17 mouse cellular contexts compared by ENCODE assay signal in the genomic region with DNA sequence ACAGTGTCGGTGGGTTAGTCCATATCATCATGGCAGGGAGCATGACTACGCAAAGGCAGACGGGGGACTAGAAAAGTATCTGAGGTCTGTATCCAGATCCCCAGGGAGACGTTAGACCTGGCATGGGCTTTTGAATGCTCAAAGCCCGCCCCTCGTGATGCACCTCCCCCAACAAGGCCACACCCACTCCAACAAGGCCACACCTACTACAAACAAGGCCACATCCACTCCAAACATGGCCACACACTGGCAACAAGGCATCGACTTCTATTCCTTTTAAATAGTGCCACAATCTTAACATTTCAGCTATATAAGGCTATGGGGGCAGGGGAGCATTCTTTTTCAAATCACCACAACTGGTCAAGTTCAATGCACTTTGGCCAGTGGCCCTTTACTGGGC. TPM values are rescaled to one million over a fixed set of nuclear protein-coding genes. Genes with fewer than 3 reads are reported as not detected.
A peak's percentile ranks its signal among the peaks of the same experiment; 100 is the strongest.
DNase-seq lines count a peak whose midpoint lies in the region; ATAC-seq and TF ChIP-seq lines count a peak whose summit lies in the region.
"Had no signal": no experiment of that assay in that cellular context is flagged by ENCODE, and none has a peak within 500 bp of the region (broad histone marks: within the 10 kb centered on the region; RNA-seq: fewer than 3 reads in every experiment).

No protein-coding gene starts in this region.

- no peak overlapping the region for H3K4me3 ChIP-seq in liver, adult 2 months (ENCODE audit: insufficient read depth, low read depth, low read length)
- H3K4me3 ChIP-seq in liver, postnatal 0 days (ENCODE audit: low read depth, low read length), result no peak overlapping the region
- H3K4me3 ChIP-seq in embryonic facial prominence, embryonic 11.5 days (ENCODE audit: low read depth, low read length), result no peak overlapping the region
- H3K4me3 ChIP-seq in midbrain, postnatal 0 days (ENCODE audit: low read depth, low read length), result no peak overlapping the region
- H3K4me3 ChIP-seq: heart, embryonic 12.5 days had no signal

- WGBS in liver, adult 2 months, result 49% methylated on average over 7 of the region's 7 CpGs
- WGBS in liver, postnatal 0 days (ENCODE audit: insufficient replicate concordance), result 56% methylated on average over 7 of the region's 7 CpGs
- 57% methylated on average over 7 of the region's 7 CpGs for WGBS in embryonic facial prominence, embryonic 11.5 days
- WGBS in midbrain, postnatal 0 days, result 58% methylated on average over 7 of the region's 7 CpGs

- no peaks in the 10 kb centered on the region for H3K27me3 ChIP-seq in liver, adult 2 months (ENCODE audit: control insufficient read depth, insufficient read depth, low read length)
- no peaks in the 10 kb centered on the region for H3K27me3 ChIP-seq in liver, postnatal 0 days (ENCODE audit: insufficient read depth, low read length)
- H3K27me3 ChIP-seq in embryonic facial prominence, embryonic 11.5 days (ENCODE audit: control insufficient read depth, insufficient read depth, low read length), result no peaks in the 10 kb centered on the region
- H3K27me3 ChIP-seq in midbrain, postnatal 0 days (ENCODE audit: insufficient read depth, low read length), result no peaks in the 10 kb centered on the region
- H3K27me3 ChIP-seq: heart, embryonic 12.5 days had no signal

- H3K4me1 ChIP-seq in liver, adult 2 months (ENCODE audit: control insufficient read depth, insufficient read depth, low read length), result peaks cover 5% of the 10 kb centered on the region; the same call in 1 of the 2 replicates
- peaks cover 12% of the 10 kb centered on the region; the same call in 1 of the 2 replicates for H3K4me1 ChIP-seq in liver, postnatal 0 days (ENCODE audit: insufficient read depth)
- H3K4me1 ChIP-seq in embryonic facial prominence, embryonic 11.5 days (ENCODE audit: control insufficient read depth, insufficient read depth, low read length), result no peaks in the 10 kb centered on the region; the same call in 1 of the 2 replicates
- no peaks in the 10 kb centered on the region for H3K4me1 ChIP-seq in midbrain, postnatal 0 days (ENCODE audit: insufficient read depth, low read length)

- peak; percentile 54 for DNase-seq in liver, adult 2 months (ENCODE audit: extremely low read depth, low read depth, low spot score)
- no peak for DNase-seq in liver, postnatal 0 days
- peak; percentile 40 for DNase-seq in MN1 (ENCODE audit: low spot score)
- peak; percentile 12 for DNase-seq in embryonic facial prominence, embryonic 11.5 days (ENCODE audit: low spot score)
- no peak for DNase-seq in left cerebral cortex, adult 8-10 months (ENCODE audit: low spot score in 2 of 2)
- DNase-seq in midbrain, postnatal 0 days (ENCODE audit: low spot score), result no peak
- DNase-seq: adrenal gland, postnatal 10 days; cerebellum, postnatal 14 days; heart, postnatal 36 days; kidney, postnatal 14 days; layer of hippocampus, adult 9-11 months; right cerebral cortex, postnatal 14 days; thymus, postnatal 4 days had no signal

- no peak overlapping the region for H3K9ac ChIP-seq in liver, adult 2 months (ENCODE audit: low read depth, low read length)
- H3K9ac ChIP-seq in liver, postnatal 0 days (replicated peaks), result no peak overlapping the region
- no peak overlapping the region for H3K9ac ChIP-seq in embryonic facial prominence, embryonic 11.5 days (replicated peaks; ENCODE audit: low read length)
- H3K9ac ChIP-seq in midbrain, postnatal 0 days (replicated peaks; ENCODE audit: low read length, poor library complexity, severe bottlenecking), result no peak overlapping the region
- H3K9ac ChIP-seq: heart, embryonic 12.5 days; liver, embryonic 14.5 days had no signal

- H3K79me2 ChIP-seq in liver, adult 2 months (ENCODE audit: control insufficient read depth, insufficient read depth, low read length), result no peaks in the 10 kb centered on the region

- no peak for TF ChIP-seq EP300 in liver, postnatal 0 days (IDR thresholded peaks at IDR 0.05; ENCODE audit: low read depth)

- H3K27ac ChIP-seq in liver, adult 2 months (replicated peaks; ENCODE audit: insufficient read depth, low read depth, low read length), result no peak overlapping the region
- no peak overlapping the region for H3K27ac ChIP-seq in liver, postnatal 0 days (ENCODE audit: low read depth)
- H3K27ac ChIP-seq in embryonic facial prominence, embryonic 11.5 days (replicated peaks; ENCODE audit: low read depth, low read length), result no peak overlapping the region
- H3K27ac ChIP-seq in midbrain, postnatal 0 days (ENCODE audit: low read depth, low read length), result no peak overlapping the region
- H3K27ac ChIP-seq: liver, embryonic 14.5 days had no signal

- no peak for TF ChIP-seq POLR2A in liver, adult 2 months (IDR thresholded peaks at IDR 0.05; ENCODE audit: extremely low read depth, insufficient read depth, low read length)

- H3K36me3 ChIP-seq in liver, adult 2 months (ENCODE audit: control insufficient read depth, insufficient read depth, low read length), result no peaks in the 10 kb centered on the region
- no peaks in the 10 kb centered on the region for H3K36me3 ChIP-seq in liver, postnatal 0 days (replicated peaks; ENCODE audit: insufficient read depth, low read length)
- no peaks in the 10 kb centered on the region for H3K36me3 ChIP-seq in embryonic facial prominence, embryonic 11.5 days (replicated peaks; ENCODE audit: control insufficient read depth, insufficient read depth, low read depth, low read length)
- no peaks in the 10 kb centered on the region for H3K36me3 ChIP-seq in midbrain, postnatal 0 days (ENCODE audit: insufficient read depth, low read length)

- no peak overlapping the region for H3K4me2 ChIP-seq in liver, postnatal 0 days (ENCODE audit: low read depth, low read length)
- no peak overlapping the region for H3K4me2 ChIP-seq in embryonic facial prominence, embryonic 11.5 days (ENCODE audit: low read depth, low read length)
- H3K4me2 ChIP-seq in midbrain, postnatal 0 days (ENCODE audit: low read depth, low read length, poor library complexity, severe bottlenecking), result no peak overlapping the region
- H3K4me2 ChIP-seq: heart, embryonic 12.5 days had no signal

- no peaks in the 10 kb centered on the region for H3K9me3 ChIP-seq in liver, postnatal 0 days (ENCODE audit: low read length)
- H3K9me3 ChIP-seq in embryonic facial prominence, embryonic 11.5 days (replicated peaks; ENCODE audit: control insufficient read depth, low read length), result no peaks in the 10 kb centered on the region
- no peaks in the 10 kb centered on the region for H3K9me3 ChIP-seq in midbrain, postnatal 0 days (ENCODE audit: low read length)
- H3K9me3 ChIP-seq: heart, embryonic 12.5 days had no signal

- no peak for TF ChIP-seq CTCF in liver, adult 2 months (IDR thresholded peaks at IDR 0.05; ENCODE audit: low read depth, low read length)
- TF ChIP-seq CTCF in liver, postnatal 0 days (IDR thresholded peaks at IDR 0.05; ENCODE audit: low read depth), result no peak
- no peak for TF ChIP-seq CTCF in midbrain, postnatal 0 days (IDR thresholded peaks at IDR 0.05)

- ATAC-seq in liver, postnatal 0 days, result no peak
- ATAC-seq in embryonic facial prominence, embryonic 11.5 days (replicated peaks; ENCODE audit: insufficient number of reproducible peaks, low FRiP score, low TSS enrichment, low read depth), result no peak
- peak; percentile 46; the same call in 1 of the 2 replicates for ATAC-seq in megakaryocyte-erythroid progenitor cell, adult 5-6 weeks (replicated peaks; ENCODE audit: low FRiP score, low TSS enrichment, poor library complexity, severe bottlenecking)
- no peak for ATAC-seq in midbrain, postnatal 0 days (ENCODE audit: low FRiP score)
- ATAC-seq: CD4-positive, CD25-positive, alpha-beta regulatory T cell, adult 4 months had no signal

RNA-seq across cellular contexts. Expression of a gene that starts 58.9 kb away (rescaled TPM):
- 3.9 and 4.6 TPM in 2 replicates for total RNA-seq in liver, adult 2 months (2014; rRNA removed)
- polyA plus RNA-seq in liver, adult 2 months (2012; rRNA removed), result 1.3 and 2.0 TPM in 2 replicates
- 0.43 and 0.73 TPM in 2 replicates for polyA plus RNA-seq in liver, postnatal 0 days (2015; fragmentation: Nextera tagmentation; extraction: Ambion mirVana)
- 6.2 and 7.2 TPM in 2 replicates for polyA plus RNA-seq in embryonic facial prominence, embryonic 11.5 days (2014; fragmentation: Nextera tagmentation; extraction: Ambion mirVana)
- 3.9 and 4.3 TPM in 2 replicates for total RNA-seq in megakaryocyte-erythroid progenitor cell, adult 5-6 weeks (2014; fragmentation: Nextera tagmentation)
- total RNA-seq in megakaryocyte-erythroid progenitor cell, adult 5-6 weeks (2017), result 8.5 and 12.4 TPM in 2 replicates
- 10 to 100 TPM; 12.8 to 16.4 (median 14.4) TPM for total RNA-seq in left cerebral cortex, adult 8-10 months (2022)
- 14.3 and 22.3 TPM in 2 replicates for total RNA-seq in midbrain, postnatal 0 days (2014; rRNA removed)
- polyA plus RNA-seq in midbrain, postnatal 0 days (2015; fragmentation: Nextera tagmentation; extraction: Ambion mirVana), result 6.7 and 6.8 TPM in 2 replicates

RNA-seq across cellular contexts. Expression of a gene that starts 59.0 kb away (rescaled TPM):
- total RNA-seq in liver, adult 2 months (2014; rRNA removed), result 12.8 and 18.3 TPM in 2 replicates
- polyA plus RNA-seq in liver, adult 2 months (2012; rRNA removed), result 13.2 and 18.1 TPM in 2 replicates
- 70.4 and 73.5 TPM in 2 replicates for polyA plus RNA-seq in liver, postnatal 0 days (2015; fragmentation: Nextera tagmentation; extraction: Ambion mirVana)
- 170 and 180 TPM in 2 replicates for polyA plus RNA-seq in embryonic facial prominence, embryonic 11.5 days (2014; fragmentation: Nextera tagmentation; extraction: Ambion mirVana)
- total RNA-seq in megakaryocyte-erythroid progenitor cell, adult 5-6 weeks (2014; fragmentation: Nextera tagmentation), result 78.5 and 82.2 TPM in 2 replicates
- 63.6 and 80.9 TPM in 2 replicates for total RNA-seq in megakaryocyte-erythroid progenitor cell, adult 5-6 weeks (2017)
- total RNA-seq in left cerebral cortex, adult 8-10 months (2022), result 100 to 1,000 TPM in 3 of 4 experiments, 10 to 100 TPM in 1; 92.8 to 108 (median 103) TPM
- total RNA-seq in midbrain, postnatal 0 days (2014; rRNA removed), result 48.7 and 68.7 TPM in 2 replicates
- 236 and 243 TPM in 2 replicates for polyA plus RNA-seq in midbrain, postnatal 0 days (2015; fragmentation: Nextera tagmentation; extraction: Ambion mirVana)

Comparison
In these comparisons a context has a peak if more than half of its experiments do, and no peak if none do; other contexts are left out.
1. DNase-seq: peak in liver, adult 2 months (single experiment), MN1 (single experiment) and embryonic facial prominence, embryonic 11.5 days (single experiment); none in liver, postnatal 0 days (single experiment), left cerebral cortex, adult 8-10 months (0 of 2) and midbrain, postnatal 0 days (single experiment).